Mouse (Mus musculus): ENCODE measurements around the gene Emilin3.

DNA sequence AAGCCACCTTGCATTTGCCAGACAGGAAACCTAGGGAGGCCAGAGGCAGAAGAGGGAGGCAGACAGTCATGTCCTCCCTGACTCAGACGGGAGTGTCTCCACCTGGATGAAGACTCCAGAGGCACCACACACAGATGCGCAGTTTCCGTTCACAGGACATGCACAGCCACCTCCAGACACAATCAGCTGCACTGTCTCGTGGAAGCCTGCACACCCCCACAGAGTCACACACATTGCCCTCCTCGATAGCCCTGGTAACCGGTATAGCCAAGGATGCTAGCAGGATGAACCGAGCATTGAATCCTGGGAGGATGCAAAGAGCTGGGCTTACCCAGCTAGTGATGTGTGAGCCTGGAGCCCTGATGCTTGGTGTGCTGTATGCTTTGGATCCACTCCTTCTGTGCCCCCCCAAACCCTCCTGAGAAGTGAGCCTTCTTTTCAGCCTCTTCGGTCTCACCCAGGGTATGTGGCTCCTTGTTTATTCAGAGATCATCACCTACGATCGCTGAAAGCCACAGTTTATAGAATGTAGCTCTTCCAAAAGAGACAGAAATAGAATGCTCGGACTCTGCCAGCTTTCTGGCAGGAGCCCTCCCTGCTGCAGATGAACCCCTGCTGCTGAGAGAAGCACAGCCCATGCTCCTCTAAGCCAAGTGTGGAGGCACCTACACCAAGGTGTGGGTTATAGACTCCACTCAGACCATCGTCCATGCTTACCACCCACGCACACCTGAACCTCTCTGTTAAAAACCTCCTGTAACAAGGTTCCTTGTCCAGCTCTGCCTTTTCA is 3.9 kb upstream of the Emilin3 start:
- no peak for TF ChIP-seq MYOD1 (IDR thresholded peaks at IDR 0.05; ENCODE audit: control insufficient read depth in 1 of 3, insufficient read length in 2 of 3, low read depth in 2 of 3)
- no peak for TF ChIP-seq POLR2A (IDR thresholded peaks at IDR 0.05; ENCODE audit: insufficient read length, low read depth)
- TF ChIP-seq SRF (IDR thresholded peaks at IDR 0.05; ENCODE audit: control insufficient read depth, insufficient read length, low read depth), result no peak

All from myocyte (in vitro differentiated cells).